Comparison of ENCODE assay signal across 8 mouse cellular contexts in the genomic region with DNA sequence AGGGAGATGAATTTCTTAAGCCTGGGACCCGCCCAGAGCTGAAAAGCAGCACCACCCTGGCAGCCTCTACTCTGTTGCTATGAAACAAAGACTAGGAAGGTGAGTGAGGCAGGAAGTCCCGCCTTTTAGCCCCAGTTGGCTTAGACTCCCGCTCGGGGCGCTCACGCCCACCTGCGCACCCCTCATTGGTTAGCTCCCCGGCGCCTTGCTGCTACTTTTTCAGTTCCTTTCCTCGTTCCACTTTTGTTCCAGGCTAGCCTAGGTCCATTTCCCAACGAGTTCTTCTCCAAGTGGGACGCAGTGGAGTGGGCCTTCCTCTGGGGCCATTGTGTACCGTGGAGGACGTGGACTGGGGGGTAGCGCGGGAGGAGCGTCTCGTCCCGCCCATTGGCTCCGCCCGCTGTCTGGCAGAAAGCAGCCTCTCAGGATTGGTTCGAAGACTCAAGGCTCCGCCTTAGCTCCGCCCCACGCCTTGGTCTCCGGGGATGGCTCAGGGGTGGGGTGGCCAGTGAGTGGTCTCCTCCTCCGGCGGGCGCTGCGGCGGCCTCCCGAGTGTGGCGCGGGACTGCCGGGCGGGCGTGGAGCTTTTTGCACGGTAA. TPM values are rescaled to one million over a fixed set of nuclear protein-coding genes. Genes with fewer than 3 reads are reported as not detected.
DNase-seq lines count a peak whose midpoint lies in the region; ATAC-seq and TF ChIP-seq lines count a peak whose summit lies in the region.

A gene (plus strand): TSS at position 135 of the 599 bp plus-strand sequence.

- H3K36me3 ChIP-seq in CH12.LX (replicated peaks in 1 of 2; ENCODE audit: control insufficient read depth in 1 of 2, insufficient read depth in 1 of 2, low read length in 1 of 2) = peaks cover 0 to 11% of the 10 kb centered on the region in 2 experiments
- peaks cover 22% of the 10 kb centered on the region for H3K36me3 ChIP-seq in forebrain, embryonic 12.5 days (replicated peaks)
- peaks cover 15% of the 10 kb centered on the region for H3K36me3 ChIP-seq in heart, postnatal 0 days (replicated peaks; ENCODE audit: control insufficient read depth, insufficient read depth, low read length)
- H3K36me3 ChIP-seq in liver, embryonic 16.5 days (ENCODE audit: control insufficient read depth, insufficient read depth) = peaks cover 4% of the 10 kb centered on the region; the same call in 1 of the 2 replicates
- H3K36me3 ChIP-seq in neural tube, embryonic 13.5 days = peaks cover 14% of the 10 kb centered on the region; the same call in 1 of the 2 replicates
- H3K36me3 ChIP-seq in testis, adult 2 months (ENCODE audit: control insufficient read depth, insufficient read depth, low read length) = no peaks in the 10 kb centered on the region

- in situ Hi-C loops in CH12.LX (cut with MboI; ENCODE audit: low pct_ligation_motif_present, low pct_unique_long_range_greater_than_20kb, low sequenced_read_pairs) = no loop called here

- H3K27me3 ChIP-seq in CH12.LX (replicated peaks) = no peaks in the 10 kb centered on the region
- no peaks in the 10 kb centered on the region for H3K27me3 ChIP-seq in forebrain, embryonic 12.5 days
- H3K27me3 ChIP-seq in heart, postnatal 0 days (ENCODE audit: control insufficient read depth, insufficient read depth, low read length) = no peaks in the 10 kb centered on the region
- H3K27me3 ChIP-seq in liver, embryonic 16.5 days (ENCODE audit: control insufficient read depth, insufficient read depth, low read depth, low read length) = no peaks in the 10 kb centered on the region
- H3K27me3 ChIP-seq in neural tube, embryonic 13.5 days = no peaks in the 10 kb centered on the region
- H3K27me3 ChIP-seq in testis, adult 2 months (ENCODE audit: control insufficient read depth, insufficient read depth, low read length) = no peaks in the 10 kb centered on the region

- H3K9ac ChIP-seq in CH12.LX (ENCODE audit: insufficient read depth, low read depth) = peak within 1 kb of the TSS; percentile 61
- peak within 1 kb of the TSS; percentile 96 for H3K9ac ChIP-seq in forebrain, embryonic 12.5 days
- peak within 1 kb of the TSS; percentile 72 for H3K9ac ChIP-seq in heart, postnatal 0 days (replicated peaks; ENCODE audit: low read depth, low read length)
- H3K9ac ChIP-seq in liver, embryonic 16.5 days (ENCODE audit: low read depth, low read length) = peak within 1 kb of the TSS; percentile 84
- peak within 1 kb of the TSS; percentile 98 for H3K9ac ChIP-seq in neural tube, embryonic 13.5 days

- under 1% methylated on average over 38 of the region's 38 CpGs for WGBS in forebrain, embryonic 12.5 days
- under 1% methylated on average over 38 of the region's 38 CpGs for WGBS in heart, postnatal 0 days
- under 1% methylated on average over 38 of the region's 38 CpGs for WGBS in liver, embryonic 16.5 days (ENCODE audit: insufficient replicate concordance)
- WGBS in neural tube, embryonic 13.5 days = under 1% methylated on average over 38 of the region's 38 CpGs

- TF ChIP-seq POLR2A in CH12.LX (IDR thresholded peaks at IDR 0.05; ENCODE audit: low read depth, low read length) = peak; percentile 63
- TF ChIP-seq POLR2A in testis, adult 2 months (IDR thresholded peaks at IDR 0.05; ENCODE audit: control insufficient read depth, low read depth, low read length) = no peak; the same call in none of the 2 replicates

- no peaks in the 10 kb centered on the region for H3K9me3 ChIP-seq in CH12.LX (replicated peaks; ENCODE audit: low read length)
- no peaks in the 10 kb centered on the region for H3K9me3 ChIP-seq in forebrain, embryonic 12.5 days
- no peaks in the 10 kb centered on the region for H3K9me3 ChIP-seq in heart, postnatal 0 days (replicated peaks; ENCODE audit: control insufficient read depth, low read length)
- no peaks in the 10 kb centered on the region for H3K9me3 ChIP-seq in liver, embryonic 16.5 days (replicated peaks; ENCODE audit: control insufficient read depth, low read length)
- H3K9me3 ChIP-seq in neural tube, embryonic 13.5 days = no peaks in the 10 kb centered on the region

- no peak for TF ChIP-seq EP300 in CH12.LX (IDR thresholded peaks at IDR 0.05; ENCODE audit: low read length)
- peak; percentile 70 for TF ChIP-seq EP300 in heart, postnatal 0 days (IDR thresholded peaks at IDR 0.05; ENCODE audit: low read depth)

- dilution Hi-C loops in CH12.LX (cut with MboI; ENCODE audit: extremely low pct_ligation_motif_present, extremely low pct_unique_long_range_greater_than_20kb, low sequenced_read_pairs) = no loop called here

- peak; percentile 99 for ATAC-seq in forebrain, embryonic 12.5 days (ENCODE audit: low FRiP score)
- peak; percentile 99 for ATAC-seq in heart, postnatal 0 days (ENCODE audit: insufficient read depth, low read depth)
- peak; percentile 98 for ATAC-seq in liver, embryonic 16.5 days (ENCODE audit: low read depth)
- ATAC-seq in neural tube, embryonic 13.5 days (ENCODE audit: low read depth) = peak; percentile 100

- peak within 1 kb of the TSS; percentile 81 to 94 (median 87) for H3K4me3 ChIP-seq in CH12.LX (replicated peaks in 1 of 3; ENCODE audit: low read depth in 2 of 3, low read length in 2 of 3, poor library complexity in 1 of 3)
- H3K4me3 ChIP-seq in forebrain, embryonic 12.5 days (replicated peaks) = peak within 1 kb of the TSS; percentile 91
- H3K4me3 ChIP-seq in heart, postnatal 0 days (ENCODE audit: low read depth, low read length) = peak within 1 kb of the TSS; percentile 78
- peak within 1 kb of the TSS; percentile 86 for H3K4me3 ChIP-seq in liver, embryonic 16.5 days (ENCODE audit: low read depth, low read length)
- H3K4me3 ChIP-seq in neural tube, embryonic 13.5 days = peak within 1 kb of the TSS; percentile 97
- H3K4me3 ChIP-seq in testis, adult 2 months (ENCODE audit: control insufficient read depth, low read depth, low read length) = peak within 1 kb of the TSS; percentile 96

- no peak for TF ChIP-seq RAD21 in CH12.LX (IDR thresholded peaks at IDR 0.05; ENCODE audit: low read depth, low read length)

- no peaks in the 10 kb centered on the region for H3K79me2 ChIP-seq in CH12.LX (replicated peaks; ENCODE audit: control insufficient read depth, extremely low read depth, insufficient read depth, poor library complexity, severe bottlenecking)

- TF ChIP-seq CTCF in CH12.LX (conservative IDR thresholded peaks at IDR 0.05 in 1 of 2, IDR thresholded peaks at IDR 0.05 in 1 of 2; ENCODE audit: low read depth in 2 of 2, low read length in 2 of 2) = no peak
- no peak for TF ChIP-seq CTCF in heart, postnatal 0 days (IDR thresholded peaks at IDR 0.05; ENCODE audit: low read depth)
- TF ChIP-seq CTCF in testis, adult 2 months (IDR thresholded peaks at IDR 0.05; ENCODE audit: control insufficient read depth, insufficient read depth, insufficient replicate concordance, low read depth, low read length) = no peak

- H3K4me1 ChIP-seq in CH12.LX (ENCODE audit: control insufficient read depth in 1 of 2, insufficient read depth in 2 of 2) = peaks cover 3 to 51% of the 10 kb centered on the region in 2 experiments
- H3K4me1 ChIP-seq in forebrain, embryonic 12.5 days = peaks cover 42% of the 10 kb centered on the region
- H3K4me1 ChIP-seq in heart, postnatal 0 days (ENCODE audit: control insufficient read depth, insufficient read depth) = peaks cover 28% of the 10 kb centered on the region
- H3K4me1 ChIP-seq in liver, embryonic 16.5 days (ENCODE audit: control insufficient read depth, low read depth, low read length) = peaks cover 10% of the 10 kb centered on the region
- peaks cover 45% of the 10 kb centered on the region for H3K4me1 ChIP-seq in neural tube, embryonic 13.5 days (replicated peaks)
- peaks cover 4% of the 10 kb centered on the region for H3K4me1 ChIP-seq in testis, adult 2 months (ENCODE audit: control insufficient read depth, insufficient read depth, low read length)

- H3K27ac ChIP-seq in CH12.LX (ENCODE audit: insufficient read depth, low read depth) = no peak within 1 kb of the TSS
- peak within 1 kb of the TSS; percentile 97 for H3K27ac ChIP-seq in forebrain, embryonic 12.5 days
- H3K27ac ChIP-seq in heart, postnatal 0 days (ENCODE audit: low read depth) = peak within 1 kb of the TSS; percentile 95
- peak within 1 kb of the TSS; percentile 71 for H3K27ac ChIP-seq in liver, embryonic 16.5 days (ENCODE audit: low read length)
- H3K27ac ChIP-seq in neural tube, embryonic 13.5 days (replicated peaks) = peak within 1 kb of the TSS; percentile 98
- H3K27ac ChIP-seq in testis, adult 2 months (ENCODE audit: control insufficient read depth, insufficient read depth, low read depth, low read length) = peak within 1 kb of the TSS; percentile 96

- DNase-seq in CH12.LX (ENCODE audit: extremely low read depth) = peak; percentile 99
- peak; percentile 97 for DNase-seq in c-Kit-positive CD71-positive TER-119-negative erythroid progenitor cells, embryonic 14.5 days (ENCODE audit: low read depth)
- DNase-seq in heart, postnatal 0 days (ENCODE audit: low spot score) = peak; percentile 97
- DNase-seq in kidney, postnatal 4 days = peak; percentile 98 to 99

- H3K4me2 ChIP-seq in CH12.LX (ENCODE audit: insufficient read depth, low read depth, poor library complexity, severe bottlenecking) = peak within 1 kb of the TSS; percentile 75
- H3K4me2 ChIP-seq in forebrain, embryonic 12.5 days = peak within 1 kb of the TSS; percentile 64
- peak within 1 kb of the TSS; percentile 62 for H3K4me2 ChIP-seq in heart, postnatal 0 days (ENCODE audit: low read depth, low read length)
- H3K4me2 ChIP-seq in liver, embryonic 16.5 days (ENCODE audit: low read depth, low read length) = peak within 1 kb of the TSS; percentile 93
- H3K4me2 ChIP-seq in neural tube, embryonic 13.5 days = peak within 1 kb of the TSS; percentile 73

TF ChIP-seq in CH12.LX, 34 proteins besides CTCF, POLR2A, EP300 and RAD21 (continues in another document):
- TF ChIP-seq UBTF (IDR thresholded peaks at IDR 0.05; ENCODE audit: low read depth, low read length) (0 out of 2 replicates have a peak, but pooled peaks have one; percentile 46), MAFK (IDR thresholded peaks at IDR 0.05; ENCODE audit: insufficient replicate concordance, low read length) (no peak), MXI1 (IDR thresholded peaks at IDR 0.05; ENCODE audit: low read depth, low read length) (peak; percentile 26; the same call in 1 of the 2 replicates), TCF12 (IDR thresholded peaks at IDR 0.05; ENCODE audit: low read depth, low read length) (peak; percentile 15; the same call in 1 of the 2 replicates), ZKSCAN1 (IDR thresholded peaks at IDR 0.05; ENCODE audit: borderline replicate concordance, low read depth, low read length) (no peak)

RNA-seq across cellular contexts. Expression of the gene that starts here (rescaled TPM):
- total RNA-seq in CH12.LX (2012; rRNA removed) (3.5 and 3.8 TPM in 2 replicates), CH12.LX (2014; rRNA removed) (5.4 and 6.3 TPM in 2 replicates)
- 16.5 and 18.9 TPM in 2 replicates for polyA plus RNA-seq in CH12.LX (2012; ENCODE audit: insufficient read length, low read depth)
- polyA plus RNA-seq in forebrain, embryonic 12.5 days (2016; fragmentation: Nextera tagmentation; extraction: Ambion mirVana) = 29.0 and 31.6 TPM in 2 replicates
- total RNA-seq in heart, postnatal 0 days (2014; rRNA removed; ENCODE audit: low replicate concordance) = 9.2 and 10.4 TPM in 2 replicates
- 3.4 and 3.9 TPM in 2 replicates for polyA plus RNA-seq in heart, postnatal 0 days (2015; fragmentation: Nextera tagmentation; extraction: Ambion mirVana)
- 1.8 and 2.6 TPM in 2 replicates for polyA plus RNA-seq in liver, embryonic 16.5 days (2015; fragmentation: Nextera tagmentation; extraction: Ambion mirVana)
- 16.8 and 20.1 TPM in 2 replicates for polyA plus RNA-seq in neural tube, embryonic 13.5 days (2015; fragmentation: Nextera tagmentation; extraction: Ambion mirVana)
- 16.9 and 17.3 TPM in 2 replicates for polyA plus RNA-seq in testis, adult 2 months (2012; rRNA removed)
